Mouse (Mus musculus): ENCODE measurements around the gene Sesn1. TPM values are rescaled to one million over a fixed set of nuclear protein-coding genes. Genes with fewer than 3 reads are reported as not detected.
A peak's percentile ranks its signal among the peaks of the same experiment; 100 is the strongest.

The Sesn1 gene
- polyA plus RNA-seq, 1 experiment from 2014 or later, result 33.9 TPM

DNA sequence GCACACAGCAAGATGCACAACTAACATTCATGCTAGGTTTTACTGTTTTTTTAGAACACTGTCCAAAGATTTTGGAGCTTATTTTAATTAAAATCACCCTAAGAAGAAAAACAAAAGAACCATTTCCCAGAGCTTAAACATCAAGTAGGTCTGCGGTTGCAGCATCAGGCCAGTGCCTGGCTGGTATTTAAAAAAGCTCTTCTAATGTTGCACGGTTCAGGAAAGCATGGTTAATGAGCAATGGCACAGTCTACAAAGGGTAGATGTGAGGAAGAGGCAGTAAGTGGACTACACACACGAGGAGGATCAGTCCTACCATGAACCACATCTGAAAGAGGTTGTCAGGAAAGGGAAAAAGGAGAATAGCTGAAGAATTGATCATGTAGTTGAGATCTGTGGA is 5.0 kb upstream of the Sesn1 start:
- H3K27ac ChIP-seq (replicated peaks; ENCODE audit: low read depth, low read length), result no peak overlapping the region
- WGBS, result 94% methylated on average over 3 of the region's 3 CpGs
- ATAC-seq (ENCODE audit: low FRiP score, low TSS enrichment), result no peak

DNA sequence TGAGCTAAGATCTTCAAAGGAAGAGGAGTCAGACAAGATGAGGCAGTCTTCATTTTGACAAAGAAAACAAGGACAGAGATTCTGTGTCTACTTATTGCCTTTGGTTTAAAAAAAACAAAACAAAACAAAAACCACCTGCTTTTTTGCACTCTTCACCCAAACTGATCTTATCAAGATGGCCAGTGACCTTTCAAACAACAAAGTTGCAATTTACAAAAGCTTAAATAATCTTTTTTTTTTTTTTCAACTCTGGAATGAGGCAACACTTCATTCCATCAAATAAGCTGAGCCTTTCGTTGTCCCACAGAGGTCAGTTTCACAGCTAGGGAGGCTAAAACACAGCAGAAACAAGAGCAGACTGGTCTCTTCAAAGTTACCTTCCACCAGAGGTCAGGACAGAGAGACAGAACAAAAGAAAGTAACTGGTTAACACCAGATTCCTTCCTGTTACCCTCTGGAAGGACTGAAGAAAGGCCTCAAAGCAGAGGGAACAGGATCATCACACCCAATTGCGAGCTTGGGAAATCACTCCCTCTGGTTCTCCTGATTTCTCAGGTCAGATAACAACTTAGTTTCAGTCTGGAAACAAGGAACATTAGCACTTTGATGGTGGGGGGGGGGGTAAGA is 3.9 kb upstream of the Sesn1 start:
- peaks cover 16% of the 10 kb centered on the region for H3K9me3 ChIP-seq (ENCODE audit: control insufficient read depth, low read length)
- no peak overlapping the region for H3K4me3 ChIP-seq (replicated peaks; ENCODE audit: low read depth, low read length)
- no peaks in the 10 kb centered on the region for H3K4me1 ChIP-seq (ENCODE audit: control insufficient read depth, insufficient read depth, low read length)
- H3K27ac ChIP-seq (replicated peaks; ENCODE audit: low read depth, low read length), result no peak overlapping the region
- H3K36me3 ChIP-seq (ENCODE audit: control insufficient read depth, insufficient read depth, low read length), result peaks cover 10% of the 10 kb centered on the region; the same call in 1 of the 2 replicates
- no peaks in the 10 kb centered on the region for H3K27me3 ChIP-seq (ENCODE audit: control insufficient read depth, insufficient read depth, low read length)
- WGBS, result 94% methylated on average over 2 of the region's 2 CpGs
- no peak for ATAC-seq (ENCODE audit: low FRiP score, low TSS enrichment)
- no peak for DNase-seq
- no peak overlapping the region for H3K9ac ChIP-seq (replicated peaks; ENCODE audit: low read length)
- H3K4me2 ChIP-seq (ENCODE audit: low read length), result no peak overlapping the region

More for the DNA sequence above, 5.0 kb upstream of the Sesn1 start:
- Histone ChIP-seq H3K4me2 (ENCODE audit: low read length) (no peak overlapping the region), H3K9ac (replicated peaks; ENCODE audit: low read length) (no peak overlapping the region), H3K4me3 (replicated peaks; ENCODE audit: low read depth, low read length) (no peak overlapping the region), H3K4me1 (ENCODE audit: control insufficient read depth, insufficient read depth, low read length) (no peaks in the 10 kb centered on the region), H3K36me3 (ENCODE audit: control insufficient read depth, insufficient read depth, low read length) (peaks cover 17% of the 10 kb centered on the region), H3K27me3 (ENCODE audit: control insufficient read depth, insufficient read depth, low read length) (no peaks in the 10 kb centered on the region), H3K9me3 (ENCODE audit: control insufficient read depth, low read length) (peaks cover 21% of the 10 kb centered on the region)
- DNase-seq, result no peak

DNA sequence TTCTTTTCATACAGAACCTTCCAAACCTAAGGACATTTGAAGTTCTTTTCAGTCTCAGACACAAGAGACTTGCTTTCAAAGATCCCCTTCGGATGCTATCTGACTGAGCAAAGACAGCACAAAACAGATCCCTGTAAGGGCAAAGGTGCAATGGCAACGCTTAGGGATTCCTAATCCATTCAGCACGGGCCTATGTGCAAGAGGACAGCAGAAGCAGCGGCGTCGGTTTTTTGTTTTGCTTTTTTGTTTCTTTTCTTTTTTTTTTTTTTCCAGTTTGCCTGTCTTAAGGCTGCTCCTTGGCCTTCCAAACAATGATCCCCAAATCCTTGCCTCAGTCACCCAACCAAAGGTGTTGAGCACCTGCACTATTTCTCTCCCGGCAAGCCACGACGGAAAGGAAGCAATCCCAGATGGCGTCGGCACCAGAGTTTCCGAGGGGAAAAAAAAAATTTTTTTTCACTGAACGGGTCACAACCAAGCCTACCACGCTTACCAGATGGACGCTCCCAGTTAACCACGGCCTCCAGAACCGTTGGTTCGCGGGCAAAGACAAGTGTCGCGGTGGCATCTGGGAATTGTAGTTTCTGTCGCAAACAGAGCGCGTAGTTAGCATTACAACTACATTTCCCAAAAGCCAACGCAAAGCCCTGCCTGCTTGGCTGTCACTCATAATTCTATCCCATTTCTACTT is 510 bp upstream of the Sesn1 start:
- 2% methylated on average over 25 of the region's 25 CpGs for WGBS
- Histone ChIP-seq H3K9ac (replicated peaks; ENCODE audit: low read length) (peak overlapping the region; percentile 80), H3K27ac (replicated peaks; ENCODE audit: low read depth, low read length) (peak overlapping the region; percentile 94), H3K4me2 (ENCODE audit: low read length) (peak overlapping the region; percentile 67), H3K4me3 (replicated peaks; ENCODE audit: low read depth, low read length) (peak overlapping the region; percentile 83), H3K9me3 (ENCODE audit: control insufficient read depth, low read length) (no peaks in the 10 kb centered on the region), H3K36me3 (ENCODE audit: control insufficient read depth, insufficient read depth, low read length) (no peaks in the 10 kb centered on the region), H3K27me3 (ENCODE audit: control insufficient read depth, insufficient read depth, low read length) (no peaks in the 10 kb centered on the region), H3K4me1 (ENCODE audit: control insufficient read depth, insufficient read depth, low read length) (peaks cover 26% of the 10 kb centered on the region)
- ATAC-seq (ENCODE audit: low FRiP score, low TSS enrichment) (peak; percentile 87), DNase-seq (peak; percentile 96)

DNA sequence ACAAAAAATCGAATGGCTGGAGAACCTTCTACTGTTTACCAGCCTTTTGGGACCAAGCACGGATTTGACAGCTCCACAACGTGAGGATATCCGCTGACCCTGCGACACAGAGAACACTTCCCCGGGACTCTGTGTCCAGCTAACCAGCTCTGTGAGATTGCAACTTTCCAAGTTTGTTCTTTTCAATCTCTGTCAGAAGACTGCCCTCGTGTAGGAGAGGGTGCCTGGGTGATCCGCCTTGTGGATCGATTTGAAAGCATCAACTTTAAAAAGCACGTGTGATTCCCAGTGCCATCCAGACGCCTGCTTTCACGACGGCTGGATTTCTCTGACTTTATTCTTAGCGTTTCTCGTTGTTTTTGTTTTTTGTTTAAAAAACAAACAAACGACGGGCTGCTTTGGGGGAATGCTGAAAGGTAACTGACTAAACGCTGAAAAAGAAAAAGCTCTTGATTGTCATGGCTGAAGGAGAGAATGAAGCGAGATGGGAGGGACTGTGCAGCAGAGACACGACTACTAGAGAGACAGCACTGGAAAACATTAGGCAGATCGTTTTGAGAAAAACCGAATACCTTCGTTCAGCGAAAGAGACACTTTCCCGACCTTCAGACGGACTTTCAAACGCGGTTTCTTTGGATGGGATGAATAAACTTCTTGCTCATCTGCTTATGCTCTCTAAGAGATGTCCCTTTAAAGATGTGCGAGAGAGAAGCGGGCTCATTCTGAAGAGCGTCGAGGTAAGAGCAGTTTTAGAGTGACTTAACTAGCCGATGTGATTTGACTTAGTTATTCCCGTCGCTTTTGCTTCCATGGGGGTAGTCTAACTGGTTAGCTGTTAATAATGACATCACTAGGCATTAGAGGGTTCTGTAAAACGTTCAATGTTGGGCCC is 1.1 kb downstream of the Sesn1 start:
- peaks cover 31% of the 10 kb centered on the region for H3K4me1 ChIP-seq (ENCODE audit: control insufficient read depth, insufficient read depth, low read length)
- no peaks in the 10 kb centered on the region for H3K9me3 ChIP-seq (ENCODE audit: control insufficient read depth, low read length)
- no peaks in the 10 kb centered on the region for H3K36me3 ChIP-seq (ENCODE audit: control insufficient read depth, insufficient read depth, low read length)
- H3K9ac ChIP-seq (replicated peaks; ENCODE audit: low read length), result peak overlapping the region; percentile 80
- no peaks in the 10 kb centered on the region for H3K27me3 ChIP-seq (ENCODE audit: control insufficient read depth, insufficient read depth, low read length)
- under 1% methylated on average over 36 of the region's 36 CpGs for WGBS
- ATAC-seq (ENCODE audit: low FRiP score, low TSS enrichment) (no peak), DNase-seq (peak; percentile 39)
- H3K27ac ChIP-seq (replicated peaks; ENCODE audit: low read depth, low read length), result peak overlapping the region; percentile 94
- H3K4me3 ChIP-seq (replicated peaks; ENCODE audit: low read depth, low read length), result peak overlapping the region; percentile 83
- H3K4me2 ChIP-seq (ENCODE audit: low read length), result peak overlapping the region; percentile 67

DNA sequence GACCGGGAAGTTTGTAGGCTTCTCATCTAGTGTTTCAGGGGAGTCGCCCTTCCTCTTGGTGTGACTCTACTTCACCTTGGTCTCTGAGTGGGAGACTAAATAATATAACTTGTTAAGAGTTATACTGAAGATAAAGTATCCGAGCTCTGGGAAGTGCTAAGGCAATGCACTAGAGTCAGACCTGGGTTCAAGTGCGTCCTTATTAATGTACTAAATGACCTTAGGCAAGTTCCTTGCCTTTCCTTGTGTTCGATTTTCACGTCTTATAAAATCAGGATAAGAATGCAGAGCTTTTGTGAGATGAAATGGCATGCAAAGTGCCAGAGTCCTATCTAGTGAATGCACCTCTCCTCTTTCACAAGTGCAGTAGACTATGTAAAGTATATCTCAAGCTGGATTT is 2.8 kb downstream of the Sesn1 start:
- Histone ChIP-seq H3K9me3 (ENCODE audit: control insufficient read depth, low read length) (no peaks in the 10 kb centered on the region), H3K36me3 (ENCODE audit: control insufficient read depth, insufficient read depth, low read length) (no peaks in the 10 kb centered on the region), H3K4me3 (replicated peaks; ENCODE audit: low read depth, low read length) (peak overlapping the region; percentile 83), H3K4me2 (ENCODE audit: low read length) (peak overlapping the region; percentile 67), H3K27ac (replicated peaks; ENCODE audit: low read depth, low read length) (no peak overlapping the region), H3K27me3 (ENCODE audit: control insufficient read depth, insufficient read depth, low read length) (no peaks in the 10 kb centered on the region), H3K4me1 (ENCODE audit: control insufficient read depth, insufficient read depth, low read length) (peaks cover 31% of the 10 kb centered on the region), H3K9ac (replicated peaks; ENCODE audit: low read length) (peak overlapping the region; percentile 26; the same call in 1 of the 2 replicates)
- ATAC-seq (ENCODE audit: low FRiP score, low TSS enrichment), result no peak
- 73% methylated on average over 6 of the region's 6 CpGs for WGBS
- DNase-seq, result no peak

DNA sequence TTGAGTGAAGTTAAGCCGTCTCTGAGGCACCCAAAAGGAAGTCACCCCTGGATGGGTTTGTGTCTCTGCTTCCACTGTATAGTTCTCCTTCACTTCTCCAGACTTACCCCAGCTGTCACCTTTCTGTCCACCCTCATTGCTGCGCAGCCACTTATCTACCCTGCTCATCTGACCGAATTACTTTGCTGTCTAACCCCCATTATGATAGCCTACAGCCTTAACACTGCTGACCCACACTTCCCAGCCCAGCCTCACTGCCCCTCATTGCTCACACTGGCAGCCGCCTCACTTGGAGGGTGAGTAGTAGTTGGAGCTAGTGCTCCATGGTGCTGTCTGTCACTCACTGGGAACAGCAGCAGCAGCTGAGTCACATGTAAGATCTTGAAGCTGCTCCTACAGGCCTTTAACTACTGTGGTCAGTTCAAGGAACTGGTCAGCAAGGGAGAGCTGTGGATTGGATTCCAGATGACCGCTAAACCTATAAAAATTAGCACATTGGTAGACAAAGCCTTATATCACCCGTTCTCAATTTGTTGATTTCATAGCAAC is 4.6 kb downstream of the Sesn1 start:
- Histone ChIP-seq H3K4me2 (ENCODE audit: low read length) (peak overlapping the region; percentile 67), H3K27ac (replicated peaks; ENCODE audit: low read depth, low read length) (no peak overlapping the region), H3K4me3 (replicated peaks; ENCODE audit: low read depth, low read length) (no peak overlapping the region), H3K27me3 (ENCODE audit: control insufficient read depth, insufficient read depth, low read length) (no peaks in the 10 kb centered on the region), H3K36me3 (ENCODE audit: control insufficient read depth, insufficient read depth, low read length) (no peaks in the 10 kb centered on the region), H3K4me1 (ENCODE audit: control insufficient read depth, insufficient read depth, low read length) (peaks cover 31% of the 10 kb centered on the region), H3K9me3 (ENCODE audit: control insufficient read depth, low read length) (no peaks in the 10 kb centered on the region), H3K9ac (replicated peaks; ENCODE audit: low read length) (0 out of 2 replicates have a peak overlapping the region, but pooled peaks have one; percentile 12)
- ATAC-seq (ENCODE audit: low FRiP score, low TSS enrichment), result no peak
- no peak for DNase-seq
- 89% methylated on average over 6 of the region's 6 CpGs for WGBS

DNA sequence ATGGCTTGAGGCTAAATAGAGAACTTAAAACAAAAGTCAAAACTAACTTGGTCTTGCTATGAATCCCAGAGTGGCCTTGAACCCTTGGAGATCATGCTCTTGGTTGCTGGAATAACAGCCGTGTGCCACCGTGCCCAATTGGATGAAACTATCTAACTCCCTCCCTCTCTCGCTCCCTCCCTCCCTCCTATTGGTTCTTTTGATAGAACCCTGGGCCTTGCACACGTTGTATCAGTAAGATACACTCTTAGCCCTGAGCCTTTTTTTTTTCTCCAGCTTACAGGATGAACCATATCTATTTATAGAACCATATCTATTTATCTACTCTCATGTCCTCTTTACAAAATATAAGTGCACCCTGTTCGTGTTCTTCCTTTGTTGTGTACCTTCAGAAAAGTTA is 6.8 kb downstream of the Sesn1 start:
- Histone ChIP-seq H3K4me2 (ENCODE audit: low read length) (no peak overlapping the region), H3K36me3 (ENCODE audit: control insufficient read depth, insufficient read depth, low read length) (no peaks in the 10 kb centered on the region), H3K9ac (replicated peaks; ENCODE audit: low read length) (no peak overlapping the region), H3K4me1 (ENCODE audit: control insufficient read depth, insufficient read depth, low read length) (peaks cover 31% of the 10 kb centered on the region), H3K27me3 (ENCODE audit: control insufficient read depth, insufficient read depth, low read length) (no peaks in the 10 kb centered on the region), H3K27ac (replicated peaks; ENCODE audit: low read depth, low read length) (no peak overlapping the region), H3K4me3 (replicated peaks; ENCODE audit: low read depth, low read length) (no peak overlapping the region), H3K9me3 (ENCODE audit: control insufficient read depth, low read length) (no peaks in the 10 kb centered on the region)
- 84% methylated on average over 5 of the region's 5 CpGs for WGBS
- no peak for DNase-seq
- ATAC-seq (ENCODE audit: low FRiP score, low TSS enrichment), result no peak

DNA sequence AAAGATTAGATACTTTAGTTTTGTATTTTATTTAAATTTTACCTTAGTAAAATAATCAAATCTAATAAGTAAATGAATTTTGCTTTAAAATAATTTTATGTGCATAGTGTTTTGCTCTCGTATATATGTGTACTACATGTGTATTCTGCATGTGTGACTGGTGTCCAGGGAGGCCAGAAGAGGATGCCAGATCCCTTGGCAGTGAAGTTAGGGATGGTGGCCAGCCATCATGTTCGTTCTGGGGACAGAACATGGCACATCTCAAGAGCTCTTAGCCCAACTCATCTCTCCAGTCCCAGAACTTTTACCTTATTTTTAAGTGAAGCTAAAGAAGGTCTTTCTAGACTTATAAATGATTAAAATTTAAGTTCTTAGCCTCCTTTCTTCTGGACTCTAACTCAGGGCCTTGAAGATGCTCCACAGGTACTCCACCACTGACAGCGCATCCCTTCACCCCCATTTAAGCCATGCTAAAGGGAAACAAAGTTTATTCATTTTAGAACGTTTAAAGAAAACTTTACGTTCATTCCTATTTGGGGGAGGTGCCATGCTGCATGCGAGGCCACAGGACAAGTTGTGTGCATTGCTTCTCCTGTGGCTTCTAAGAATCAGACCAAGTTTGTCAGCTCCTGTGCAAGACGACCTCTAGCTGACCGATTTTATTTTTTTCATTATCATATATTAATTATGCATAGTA is 8.4 kb downstream of the Sesn1 start:
- 92% methylated on average over 8 of the region's 8 CpGs for WGBS
- Histone ChIP-seq H3K9ac (replicated peaks; ENCODE audit: low read length) (no peak overlapping the region), H3K4me2 (ENCODE audit: low read length) (no peak overlapping the region)

More for the DNA sequence above, 8.4 kb downstream of the Sesn1 start:
- peaks cover 16% of the 10 kb centered on the region for H3K4me1 ChIP-seq (ENCODE audit: control insufficient read depth, insufficient read depth, low read length)
- no peak for DNase-seq
- H3K9me3 ChIP-seq (ENCODE audit: control insufficient read depth, low read length), result no peaks in the 10 kb centered on the region
- no peaks in the 10 kb centered on the region for H3K36me3 ChIP-seq (ENCODE audit: control insufficient read depth, insufficient read depth, low read length)
- H3K4me3 ChIP-seq (replicated peaks; ENCODE audit: low read depth, low read length), result no peak overlapping the region
- H3K27me3 ChIP-seq (ENCODE audit: control insufficient read depth, insufficient read depth, low read length), result no peaks in the 10 kb centered on the region
- H3K27ac ChIP-seq (replicated peaks; ENCODE audit: low read depth, low read length), result no peak overlapping the region
- no peak for ATAC-seq (ENCODE audit: low FRiP score, low TSS enrichment)

Measured in midbrain, embryonic 14.5 days (tissue).